Mouse (Mus musculus): ENCODE measurements around the gene Gm21671. TPM values are rescaled to one million over a fixed set of nuclear protein-coding genes. Genes with fewer than 3 reads are reported as not detected.
"Not testable (repeated sequence)": the region's sequence is repeated elsewhere in the genome, so short reads cannot be mapped to it uniquely, and the experiment has no call there.

Gene Gm21671
- polyA plus RNA-seq (2015; fragmentation: Nextera tagmentation; extraction: Ambion mirVana) = not detected in 2 replicates

DNA sequence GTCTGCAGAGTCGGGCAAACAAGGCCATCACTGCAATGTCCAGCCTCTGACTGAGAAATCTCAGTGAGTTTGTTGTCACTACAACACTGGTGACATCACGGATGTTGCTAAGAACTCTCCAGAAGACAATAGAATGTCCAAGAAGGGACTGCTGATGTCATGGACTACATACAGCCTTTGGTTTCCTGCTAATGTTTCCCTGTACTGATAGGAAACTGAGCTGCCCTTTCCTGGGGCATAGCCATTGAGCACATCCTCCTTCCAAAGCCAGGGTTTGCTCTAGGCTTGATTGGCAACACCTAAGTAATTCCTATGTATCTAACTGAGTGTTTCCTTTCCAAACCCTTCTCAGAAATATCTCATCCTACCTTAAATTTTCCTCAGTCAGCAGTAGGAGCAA, at the start of gene Gm21671:
Gm21671 (minus strand) TSS at position 101 of the 400 bp plus-strand sequence.
- not testable (repeated sequence) for H3K9ac ChIP-seq; ATAC-seq (ENCODE audit: borderline replicate concordance, extremely low read depth, low FRiP score, low TSS enrichment); H3K4me2 ChIP-seq; H3K36me3 ChIP-seq; H3K4me3 ChIP-seq; H3K27me3 ChIP-seq; H3K9me3 ChIP-seq; H3K4me1 ChIP-seq; H3K27ac ChIP-seq
- WGBS = 64% methylated on average over 2 of the region's 2 CpGs

DNA sequence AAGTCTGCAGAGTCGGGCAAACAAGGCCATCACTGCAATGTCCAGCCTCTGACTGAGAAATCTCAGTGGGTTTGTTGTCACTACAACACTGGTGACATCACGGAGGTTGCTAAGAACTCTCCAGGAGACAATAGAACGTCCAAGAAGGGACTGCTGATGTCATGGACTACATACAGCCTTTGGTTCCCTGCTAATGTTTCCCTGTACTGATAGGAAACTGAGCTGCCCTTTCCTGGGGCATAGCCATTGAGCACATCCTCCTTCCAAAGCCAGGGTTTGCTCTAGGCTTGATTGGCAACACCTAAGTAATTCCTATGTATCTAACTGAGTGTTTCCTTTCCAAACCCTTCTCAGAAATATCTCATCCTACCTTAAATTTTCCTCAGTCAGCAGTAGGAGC, 34.3 kb upstream of the Gm21671 start, which contains the start of gene Gm21698:
Gm21698 (minus strand) TSS at position 101 of the 400 bp plus-strand sequence.
- H3K36me3 ChIP-seq; ATAC-seq (ENCODE audit: borderline replicate concordance, extremely low read depth, low FRiP score, low TSS enrichment); H3K4me1 ChIP-seq; H3K9me3 ChIP-seq; H3K9ac ChIP-seq; H3K27me3 ChIP-seq; H3K4me2 ChIP-seq; H3K4me3 ChIP-seq; H3K27ac ChIP-seq: not testable (repeated sequence)
- no CpG with 5 or more reads among the region's 3 CpGs for WGBS

DNA sequence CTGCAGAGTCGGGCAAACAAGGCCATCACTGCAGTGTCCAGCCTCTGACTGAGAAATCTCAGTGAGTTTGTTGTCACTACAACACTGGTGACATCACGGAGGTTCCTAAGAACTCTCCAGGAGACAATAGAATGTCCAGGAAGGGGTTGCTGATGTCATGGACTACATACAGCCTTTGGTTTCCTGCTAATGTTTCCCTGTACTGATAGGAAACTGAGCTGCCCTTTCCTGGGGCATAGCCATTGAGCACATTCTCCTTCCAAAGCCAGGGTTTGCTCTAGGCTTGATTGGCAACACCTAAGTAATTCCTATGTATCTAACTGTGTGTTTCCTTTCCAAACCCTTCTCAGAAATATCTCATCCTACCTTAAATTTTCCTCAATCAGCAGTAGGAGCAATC, 18.3 kb upstream of the Gm21671 start, which contains the start of gene Gm21680:
Gm21680 (minus strand) TSS at position 101 of the 400 bp plus-strand sequence.
- H3K9ac ChIP-seq; H3K4me3 ChIP-seq; H3K9me3 ChIP-seq; ATAC-seq (ENCODE audit: borderline replicate concordance, extremely low read depth, low FRiP score, low TSS enrichment); H3K27ac ChIP-seq; H3K27me3 ChIP-seq; H3K36me3 ChIP-seq; H3K4me1 ChIP-seq; H3K4me2 ChIP-seq: not testable (repeated sequence)
- WGBS = no CpG with 5 or more reads among the region's 2 CpGs

- not testable (repeated sequence) for H3K4me1 ChIP-seq; H3K27ac ChIP-seq; ATAC-seq (ENCODE audit: borderline replicate concordance, extremely low read depth, low FRiP score, low TSS enrichment); H3K4me2 ChIP-seq; H3K4me3 ChIP-seq; H3K9ac ChIP-seq; H3K36me3 ChIP-seq; H3K9me3 ChIP-seq; H3K27me3 ChIP-seq
- WGBS = 48% methylated on average over 17 of the region's 17 CpGs
These were observed 2.8 kb upstream of the Gm21671 start for GRCm38 (mm10) chr5:25957050-25957449.

DNA sequence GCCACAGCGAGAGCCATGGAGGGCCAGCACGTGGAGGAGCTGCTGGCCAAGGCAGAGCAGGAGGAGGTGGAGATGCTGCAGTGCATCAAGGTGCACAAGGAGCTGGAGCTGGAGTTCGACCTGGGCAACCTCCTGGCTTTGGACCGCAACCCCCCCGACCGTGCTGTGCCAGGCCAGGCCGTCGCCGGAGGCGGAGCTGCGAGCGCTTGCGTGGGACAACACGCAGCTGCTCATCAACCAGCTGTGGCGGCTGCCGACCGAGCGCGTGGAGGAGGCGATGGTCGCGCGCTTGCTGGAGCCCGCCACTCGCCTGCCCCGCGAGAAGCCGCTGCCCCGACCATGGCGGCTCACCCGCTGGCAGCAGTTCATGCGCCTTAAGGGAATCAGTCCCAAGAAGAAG, 2.4 kb upstream of the Gm21671 start:
- not testable (repeated sequence) for H3K27ac ChIP-seq; H3K9me3 ChIP-seq; H3K27me3 ChIP-seq; H3K36me3 ChIP-seq; ATAC-seq (ENCODE audit: borderline replicate concordance, extremely low read depth, low FRiP score, low TSS enrichment); H3K4me2 ChIP-seq; H3K4me3 ChIP-seq; H3K9ac ChIP-seq; H3K4me1 ChIP-seq
- WGBS = 18% methylated on average over 32 of the region's 32 CpGs

DNA sequence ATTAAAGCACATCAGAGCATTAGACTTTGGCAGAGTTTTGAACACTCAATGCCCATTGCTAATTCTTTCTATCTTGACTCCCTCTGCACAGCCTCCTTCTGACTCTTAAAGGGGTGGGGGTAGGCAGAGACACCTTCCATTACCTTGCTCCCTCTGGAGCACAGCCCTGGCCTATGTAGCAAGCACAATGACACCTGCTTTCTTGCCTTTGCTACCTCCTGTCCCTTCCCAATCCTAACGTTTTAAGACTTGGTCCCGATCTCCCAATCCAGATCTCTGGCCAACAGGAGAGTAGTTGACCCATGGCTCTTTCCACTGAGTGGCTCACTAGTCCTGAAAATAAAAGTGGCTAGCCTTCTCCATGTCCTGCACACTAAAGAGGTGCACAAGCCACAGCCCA, 8.8 kb downstream of the Gm21671 start:
- H3K27me3 ChIP-seq; ATAC-seq (ENCODE audit: borderline replicate concordance, extremely low read depth, low FRiP score, low TSS enrichment); H3K4me3 ChIP-seq; H3K27ac ChIP-seq; H3K9me3 ChIP-seq; H3K36me3 ChIP-seq; H3K4me2 ChIP-seq; H3K9ac ChIP-seq; H3K4me1 ChIP-seq: not testable (repeated sequence)
- 80% methylated on average over 2 of the region's 2 CpGs for WGBS

DNA sequence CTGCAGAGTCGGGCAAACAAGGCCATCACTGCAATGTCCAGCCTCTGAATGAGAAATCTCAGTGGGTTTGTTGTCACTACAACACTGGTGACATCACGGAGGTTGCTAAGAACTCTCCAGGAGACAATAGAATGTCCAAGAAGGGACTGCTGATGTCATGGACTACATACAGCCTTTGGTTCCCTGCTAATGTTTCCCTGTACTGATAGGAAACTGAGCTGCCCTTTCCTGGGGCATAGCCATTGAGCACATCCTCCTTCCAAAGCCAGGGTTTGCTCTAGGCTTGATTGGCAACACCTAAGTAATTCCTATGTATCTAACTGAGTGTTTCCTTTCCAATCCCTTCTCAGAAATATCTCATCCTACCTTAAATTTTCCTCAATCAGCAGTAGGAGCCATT, 11.9 kb downstream of the Gm21671 start, which contains the start of gene Gm21663:
Gm21663 (minus strand) TSS at position 101 of the 400 bp plus-strand sequence.
- H3K4me1 ChIP-seq; H3K27me3 ChIP-seq; H3K9me3 ChIP-seq; H3K27ac ChIP-seq; H3K4me3 ChIP-seq; H3K4me2 ChIP-seq; ATAC-seq (ENCODE audit: borderline replicate concordance, extremely low read depth, low FRiP score, low TSS enrichment); H3K36me3 ChIP-seq; H3K9ac ChIP-seq: not testable (repeated sequence)
- WGBS = 46% methylated on average over 2 of the region's 2 CpGs

Other genes starting within 250 kb of the Gm21671 start
- gene Xrcc2, start 248.6 kb downstream of the Gm21671 start, polyA plus RNA-seq (2015; fragmentation: Nextera tagmentation; extraction: Ambion mirVana) = 9.6 and 10.4 TPM in 2 replicates
- gene Actr3b, start 194.4 kb downstream of the Gm21671 start, polyA plus RNA-seq (2015; fragmentation: Nextera tagmentation; extraction: Ambion mirVana) = 2.8 and 3.2 TPM in 2 replicates
- not detected in 2 replicates for gene Gm21663, start 12.0 kb downstream of the Gm21671 start, polyA plus RNA-seq (2015; fragmentation: Nextera tagmentation; extraction: Ambion mirVana)
- not detected in 2 replicates for gene Gm21680, start 18.2 kb upstream of the Gm21671 start, polyA plus RNA-seq (2015; fragmentation: Nextera tagmentation; extraction: Ambion mirVana)
- gene Gm21698, start 34.2 kb upstream of the Gm21671 start, polyA plus RNA-seq (2015; fragmentation: Nextera tagmentation; extraction: Ambion mirVana) = 0.09 TPM in 1 of 2 replicates, not detected in the other
- 0.09 TPM in 1 of 2 replicates, not detected in the other for gene Gm1979, start 50.4 kb upstream of the Gm21671 start, polyA plus RNA-seq (2015; fragmentation: Nextera tagmentation; extraction: Ambion mirVana)
- gene Gm5862, start 68.5 kb upstream of the Gm21671 start, polyA plus RNA-seq (2015; fragmentation: Nextera tagmentation; extraction: Ambion mirVana) = not detected in 2 replicates
- gene Speer4a, start 85.1 kb upstream of the Gm21671 start, polyA plus RNA-seq (2015; fragmentation: Nextera tagmentation; extraction: Ambion mirVana) = not detected in 2 replicates
- 0.05 TPM in 1 of 2 replicates, not detected in the other for gene Gm7347, start 104.2 kb upstream of the Gm21671 start, polyA plus RNA-seq (2015; fragmentation: Nextera tagmentation; extraction: Ambion mirVana)
- not detected in 2 replicates for gene Gm10471, start 134.9 kb upstream of the Gm21671 start, polyA plus RNA-seq (2015; fragmentation: Nextera tagmentation; extraction: Ambion mirVana)
- gene 5031410I06Rik, start 150.9 kb upstream of the Gm21671 start, polyA plus RNA-seq (2015; fragmentation: Nextera tagmentation; extraction: Ambion mirVana) = 0.05 TPM in 1 of 2 replicates, not detected in the other
- not detected in 2 replicates for gene Gm10220, start 167.0 kb upstream of the Gm21671 start, polyA plus RNA-seq (2015; fragmentation: Nextera tagmentation; extraction: Ambion mirVana)